Mouse (Mus musculus): ENCODE measurements at regions not wholly inside any gene's neighbourhood (a gene's known extent, or its start where the extent isn't known, plus 50 kb on each side); places are given as distances from the start of the nearest gene placed in this dataset.

DNA sequence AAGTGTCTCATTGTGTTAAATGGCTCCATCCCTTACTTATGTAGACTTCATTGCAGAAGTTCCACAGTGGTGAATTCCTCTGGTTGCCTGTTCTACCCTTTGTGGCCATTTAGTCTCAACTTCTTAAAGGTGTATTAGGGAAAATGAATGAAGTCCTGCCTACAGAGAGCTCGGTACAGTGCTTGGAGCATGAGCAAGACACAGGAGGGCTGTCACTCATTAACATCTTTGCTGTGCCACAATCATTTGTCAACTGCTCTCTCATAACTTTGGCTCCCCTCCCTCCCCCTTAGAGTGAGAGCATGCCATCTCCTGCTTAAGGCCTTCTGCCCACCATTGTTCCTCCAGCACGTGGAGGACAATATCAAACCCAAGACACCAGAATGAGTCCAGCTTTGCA is 90.5 kb upstream of the Vav3 start:
- no peak for TF ChIP-seq UBTF (IDR thresholded peaks at IDR 0.05; ENCODE audit: borderline replicate concordance, insufficient read depth, low read depth, low read length)
- TF ChIP-seq CTCF (IDR thresholded peaks at IDR 0.05 in 2 of 3, conservative IDR thresholded peaks at IDR 0.05 in 1 of 3; ENCODE audit: control insufficient read depth in 1 of 3, insufficient read depth in 1 of 3, low read depth in 2 of 3, low read length in 3 of 3, poor library complexity in 1 of 3, severe bottlenecking in 1 of 3): no peak
- TF ChIP-seq MEF2A (IDR thresholded peaks at IDR 0.05; ENCODE audit: extremely low read depth, insufficient replicate concordance, low read depth, low read length, poor library complexity, severe bottlenecking): no peak
- no peak for TF ChIP-seq POLR2A (IDR thresholded peaks at IDR 0.05; ENCODE audit: control insufficient read depth in 1 of 2, insufficient read depth in 1 of 2, low read depth in 1 of 2, low read length in 2 of 2, poor library complexity in 1 of 2)
- no peak for TF ChIP-seq EP300 (IDR thresholded peaks at IDR 0.05; ENCODE audit: low read depth in 1 of 2, low read length in 2 of 2)
- no peak for TF ChIP-seq POLR2AphosphoS2 (IDR thresholded peaks at IDR 0.05; ENCODE audit: low read length)
- no peak for TF ChIP-seq CHD2 (IDR thresholded peaks at IDR 0.05; ENCODE audit: low read length)
- no peak for TF ChIP-seq POLR2AphosphoS5 (IDR thresholded peaks at IDR 0.05; ENCODE audit: borderline replicate concordance, low read depth, low read length)
